Mouse (Mus musculus) liver, embryonic 15.5 days (tissue): ENCODE results near the gene Ccar1. TPM values are rescaled to one million over a fixed set of nuclear protein-coding genes. Genes with fewer than 3 reads are reported as not detected.

Experiments used
- ATAC-seq: fragments of 200-750 bp; cut with Nextera tagmentation; 2 replicates; pipeline ENCODE4 v1.8.0; 2017; ENCODE audit warnings: moderate number of reproducible peaks, mild to moderate bottlenecking, moderate library complexity; ENCODE audit not compliant: insufficient read depth
- H3K27ac ChIP-seq: fragments of 300-500 bp; sonication (generic); replicated peaks from 2 replicates; pipeline ENCODE4 v1.5.1; 2015; ENCODE audit warnings: mild to moderate bottlenecking, inconsistent platforms
- H3K27me3 ChIP-seq: fragments of 300-500 bp; sonication (generic); 2 replicates; pipeline ENCODE4 v1.6.1; 2015; ENCODE audit warnings: mild to moderate bottlenecking, inconsistent platforms
- H3K36me3 ChIP-seq: fragments of 300-500 bp; sonication (generic); replicated peaks from 2 replicates; pipeline ENCODE4 v1.6.1; 2015; ENCODE audit warnings: moderate library complexity, mild to moderate bottlenecking, inconsistent platforms
- H3K4me1 ChIP-seq: fragments of 300-500 bp; sonication (generic); replicated peaks from 2 replicates; pipeline ENCODE4 v1.6.1; 2015; ENCODE audit warnings: inconsistent platforms
- H3K4me2 ChIP-seq: fragments of 300-500 bp; sonication (generic); 2 replicates; pipeline ENCODE4 v1.6.1; 2015; ENCODE audit warnings: moderate library complexity, mild to moderate bottlenecking, inconsistent platforms
- H3K4me3 ChIP-seq: fragments of 300-500 bp; sonication (generic); replicated peaks from 2 replicates; pipeline ENCODE4 v1.5.1; 2015; ENCODE audit warnings: mild to moderate bottlenecking, inconsistent platforms
- H3K9ac ChIP-seq: fragments of 300-500 bp; sonication (generic); 2 replicates; pipeline ENCODE4 v1.6.1; 2015; ENCODE audit warnings: moderate library complexity, mild to moderate bottlenecking, inconsistent platforms
- H3K9me3 ChIP-seq: fragments of 300-500 bp; sonication (generic); replicated peaks from 2 replicates; pipeline ENCODE4 v1.6.1; 2016; ENCODE audit warnings: inconsistent platforms
- WGBS: fragments of 180-500 bp; shearing (Covaris S2); methylation state at CpG from one replicate; pipeline ENCODE4 v1.1.7; 2015; ENCODE audit warnings: mixed read lengths; ENCODE audit not compliant: insufficient replicate concordance; 5-methylcytosine and 5-hydroxymethylcytosine counted together
- polyA plus RNA-seq: library from polyadenylated mRNA; unstranded; fragments of >200 nt; fragmentation: Nextera tagmentation; extraction: Ambion mirVana; gene quantifications from 2 replicates; pipeline ENCODE4 v1.2.1, GENCODE M21; 2015

Gene Ccar1
- polyA plus RNA-seq = 46.4 and 50.6 TPM in 2 replicates

DNA sequence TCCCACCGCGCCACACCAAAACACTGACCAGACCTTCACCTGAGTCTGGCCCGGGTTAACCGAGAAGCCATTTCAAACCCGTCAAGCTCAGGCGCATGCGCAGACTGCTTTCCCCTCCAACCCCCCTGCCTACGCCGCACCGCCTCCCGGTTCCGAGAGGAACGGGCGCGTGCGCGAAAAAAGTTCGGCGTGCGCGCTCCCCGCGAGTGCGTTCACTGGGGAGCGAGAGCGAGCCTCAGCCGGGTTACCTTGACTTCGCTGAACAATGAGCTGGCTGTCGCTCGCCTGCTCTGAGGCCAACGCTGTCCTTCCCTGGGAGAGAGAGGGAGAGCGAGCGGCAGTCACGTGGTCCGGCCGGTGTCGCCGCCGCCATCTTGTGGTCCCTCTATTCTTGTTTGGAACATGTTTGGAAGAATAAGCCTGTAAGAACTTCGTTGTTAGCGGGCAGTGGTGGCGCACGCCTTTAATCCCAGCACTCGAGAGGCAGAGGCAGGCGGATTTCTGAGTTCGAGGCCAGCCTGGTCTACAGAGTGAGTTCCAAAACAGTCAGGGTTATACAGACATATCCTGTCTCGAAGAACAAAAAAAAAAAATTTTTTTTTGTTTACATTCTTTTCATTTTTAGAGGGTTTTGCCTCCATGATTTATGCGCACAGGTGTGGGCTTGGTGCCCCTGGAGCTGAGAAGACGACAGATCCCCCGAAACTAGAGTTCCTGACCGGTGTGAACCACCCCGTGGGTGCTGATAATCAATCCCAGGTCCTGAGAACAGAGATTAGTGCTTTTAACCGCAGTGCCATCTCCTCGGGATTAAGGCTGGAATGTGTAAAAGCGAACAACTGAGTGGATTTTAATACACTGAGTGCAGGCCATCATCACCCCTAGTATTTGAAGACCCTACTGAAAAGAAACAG is at the start of gene Ccar1:
Gene Ccar1, minus strand, starts transcription at position 110 of the 914 bp plus-strand sequence.
- Histone ChIP-seq H3K36me3 (peaks cover 28% of the 10 kb centered on the region), H3K27me3 (no peaks in the 10 kb centered on the region), H3K27ac (peak within 1 kb of the TSS; percentile 98), H3K4me2 (peak within 1 kb of the TSS; percentile 76), H3K4me3 (peak within 1 kb of the TSS; percentile 99), H3K9ac (peak within 1 kb of the TSS; percentile 98), H3K4me1 (peaks cover 26% of the 10 kb centered on the region), H3K9me3 (no peaks in the 10 kb centered on the region)
- WGBS = 2% methylated on average over 55 of the region's 55 CpGs
- ATAC-seq = peak; percentile 97

DNA sequence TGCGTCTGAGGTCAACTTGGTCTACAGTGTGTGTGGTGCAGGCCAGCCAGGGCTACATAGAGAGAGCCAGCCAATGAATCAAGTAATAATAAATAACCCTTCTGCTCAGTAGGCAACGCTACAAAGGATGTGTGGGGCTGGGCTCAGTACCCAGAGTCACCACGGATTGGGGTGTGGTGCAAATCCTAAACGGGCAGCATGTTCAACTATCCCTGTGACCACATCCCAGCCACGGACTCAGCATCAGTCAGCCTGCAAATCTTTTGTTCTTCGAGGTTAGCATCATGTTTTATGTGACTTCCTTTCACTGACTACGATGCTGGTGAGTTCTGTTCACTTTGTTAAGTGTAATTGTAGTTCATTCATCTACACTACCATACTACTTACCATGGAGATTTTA is 48.6 kb upstream of the Ccar1 start:
- H3K27ac ChIP-seq = no peak overlapping the region
- no peak overlapping the region for H3K4me3 ChIP-seq
- H3K9me3 ChIP-seq = no peaks in the 10 kb centered on the region
- no peak overlapping the region for H3K4me2 ChIP-seq
- no peaks in the 10 kb centered on the region for H3K27me3 ChIP-seq
- H3K36me3 ChIP-seq = no peaks in the 10 kb centered on the region
- ATAC-seq = no peak
- H3K4me1 ChIP-seq = no peaks in the 10 kb centered on the region
- WGBS = 67% methylated on average over 7 of the region's 7 CpGs
- no peak overlapping the region for H3K9ac ChIP-seq

DNA sequence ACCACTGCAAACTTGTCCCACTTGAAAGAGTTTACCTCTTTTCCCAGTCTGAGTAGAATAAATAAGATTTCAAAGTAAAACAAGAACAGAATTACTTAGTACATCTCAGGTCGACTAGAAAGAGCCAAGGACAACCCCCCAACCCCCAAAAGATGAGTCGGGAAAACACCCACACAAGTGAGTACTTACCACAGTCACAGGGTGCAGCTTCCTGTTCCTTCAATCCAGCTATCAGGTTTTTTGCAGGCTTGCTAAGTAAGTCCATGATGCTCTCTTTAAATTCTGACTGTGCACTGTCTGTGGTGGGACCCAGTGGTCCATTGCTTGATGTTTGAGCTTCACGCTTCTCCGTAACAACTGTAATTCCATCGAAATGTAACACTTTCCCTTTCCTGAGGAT is 45.9 kb upstream of the Ccar1 start:
- WGBS = 56% methylated on average over 5 of the region's 5 CpGs

DNA sequence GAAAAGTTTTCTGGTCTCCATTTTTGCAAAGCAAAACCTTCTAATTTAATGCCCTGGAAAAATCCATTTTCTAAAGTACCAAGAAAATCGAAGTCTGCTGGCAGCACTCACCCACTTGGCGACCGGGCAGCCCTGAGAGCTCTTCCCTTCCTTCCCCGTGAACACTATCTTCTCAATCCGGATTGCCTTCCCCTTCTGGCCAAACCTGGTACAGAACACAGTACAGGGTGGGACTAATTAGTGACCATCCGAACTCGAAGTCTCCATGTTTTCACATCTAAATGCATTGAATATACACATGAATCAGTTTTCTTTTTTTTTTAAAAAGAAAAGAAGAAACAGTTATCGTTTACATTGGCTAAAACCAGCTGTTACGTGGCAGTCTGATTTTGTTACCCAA is 40.7 kb upstream of the Ccar1 start:
- Histone ChIP-seq H3K4me3 (no peak overlapping the region), H3K27ac (no peak overlapping the region), H3K27me3 (no peaks in the 10 kb centered on the region), H3K4me2 (no peak overlapping the region), H3K4me1 (no peaks in the 10 kb centered on the region), H3K9ac (no peak overlapping the region), H3K36me3 (no peaks in the 10 kb centered on the region), H3K9me3 (no peaks in the 10 kb centered on the region)
- no peak for ATAC-seq
- WGBS = 66% methylated on average over 9 of the region's 9 CpGs

More for the DNA sequence above, 45.9 kb upstream of the Ccar1 start:
- Histone ChIP-seq H3K9me3 (no peaks in the 10 kb centered on the region), H3K4me1 (no peaks in the 10 kb centered on the region), H3K9ac (no peak overlapping the region), H3K4me2 (no peak overlapping the region), H3K27ac (no peak overlapping the region), H3K4me3 (no peak overlapping the region), H3K36me3 (no peaks in the 10 kb centered on the region), H3K27me3 (no peaks in the 10 kb centered on the region)
- ATAC-seq = no peak

DNA sequence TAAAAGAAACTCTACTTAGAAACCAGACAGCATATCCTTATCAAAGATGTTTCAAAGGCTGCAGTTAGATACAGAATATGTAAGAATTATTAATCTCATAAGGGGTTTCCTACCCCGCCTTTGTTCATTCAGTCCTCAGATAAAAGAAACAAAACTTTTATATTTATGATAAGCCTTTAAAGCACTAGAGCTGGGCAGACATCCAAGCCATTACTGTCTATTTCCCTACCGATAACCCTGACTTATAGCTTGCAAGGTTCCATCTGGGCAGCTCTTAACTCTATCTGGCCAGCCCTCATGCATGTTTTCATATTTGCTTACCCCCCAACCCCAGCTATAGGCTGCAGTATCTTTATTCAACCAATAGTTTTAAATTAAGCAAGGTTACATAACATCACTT is 39.5 kb upstream of the Ccar1 start:
- Histone ChIP-seq H3K9ac (no peak overlapping the region), H3K27me3 (no peaks in the 10 kb centered on the region), H3K4me1 (no peaks in the 10 kb centered on the region), H3K9me3 (no peaks in the 10 kb centered on the region), H3K36me3 (no peaks in the 10 kb centered on the region), H3K4me3 (no peak overlapping the region), H3K27ac (no peak overlapping the region), H3K4me2 (no peak overlapping the region)
- ATAC-seq = no peak
- WGBS = 46% methylated on average over 2 of the region's 2 CpGs

DNA sequence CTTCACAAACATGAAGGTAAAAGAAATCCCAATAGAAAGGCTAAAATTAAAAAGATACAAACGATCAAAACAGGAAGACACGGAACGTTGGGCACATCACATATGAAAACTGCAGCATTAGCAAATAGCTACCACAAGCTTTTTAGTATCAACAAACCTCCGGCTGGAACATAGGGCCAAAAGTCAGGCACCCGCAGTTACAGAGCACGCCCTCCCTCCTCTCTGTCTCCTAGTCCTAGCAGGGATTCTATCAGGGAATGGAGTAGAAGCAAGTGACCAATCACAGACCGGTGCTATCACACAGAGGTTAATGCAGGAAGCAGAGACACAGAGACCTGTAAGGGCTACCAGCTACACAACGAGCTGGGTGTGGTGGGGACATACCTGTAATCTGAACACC is 32.4 kb upstream of the Ccar1 start:
- H3K4me3 ChIP-seq = no peak overlapping the region
- H3K27ac ChIP-seq = no peak overlapping the region
- H3K4me2 ChIP-seq = no peak overlapping the region
- no peaks in the 10 kb centered on the region for H3K36me3 ChIP-seq
- ATAC-seq = no peak
- WGBS = 68% methylated on average over 8 of the region's 8 CpGs
- no peaks in the 10 kb centered on the region for H3K9me3 ChIP-seq
- H3K27me3 ChIP-seq = no peaks in the 10 kb centered on the region
- no peak overlapping the region for H3K9ac ChIP-seq
- H3K4me1 ChIP-seq = no peaks in the 10 kb centered on the region

DNA sequence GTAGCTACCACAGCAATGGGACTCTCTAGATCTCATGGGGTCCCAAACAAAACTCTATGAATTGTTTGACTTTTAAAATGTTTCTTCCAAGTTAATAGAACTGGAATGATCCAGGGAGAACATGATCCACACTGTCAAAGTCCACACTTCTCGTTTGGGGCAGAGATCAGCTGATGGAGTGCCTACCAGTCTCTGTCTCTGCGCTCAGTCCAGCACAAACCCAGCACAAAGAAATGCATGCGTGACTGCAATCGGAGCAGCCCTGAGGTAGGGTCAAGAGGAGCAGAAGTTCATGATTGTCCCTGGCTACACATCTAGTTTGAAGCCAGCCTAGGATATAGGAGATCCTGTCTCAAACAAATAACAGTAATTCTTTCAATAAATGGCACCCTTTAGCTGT is 31.3 kb upstream of the Ccar1 start:
- 71% methylated on average over 4 of the region's 4 CpGs for WGBS
- ATAC-seq = no peak
- no peak overlapping the region for H3K9ac ChIP-seq
- no peak overlapping the region for H3K4me3 ChIP-seq
- H3K4me2 ChIP-seq = no peak overlapping the region
- H3K27ac ChIP-seq = no peak overlapping the region
- H3K36me3 ChIP-seq = no peaks in the 10 kb centered on the region
- H3K9me3 ChIP-seq = no peaks in the 10 kb centered on the region
- H3K27me3 ChIP-seq = no peaks in the 10 kb centered on the region
- no peaks in the 10 kb centered on the region for H3K4me1 ChIP-seq

DNA sequence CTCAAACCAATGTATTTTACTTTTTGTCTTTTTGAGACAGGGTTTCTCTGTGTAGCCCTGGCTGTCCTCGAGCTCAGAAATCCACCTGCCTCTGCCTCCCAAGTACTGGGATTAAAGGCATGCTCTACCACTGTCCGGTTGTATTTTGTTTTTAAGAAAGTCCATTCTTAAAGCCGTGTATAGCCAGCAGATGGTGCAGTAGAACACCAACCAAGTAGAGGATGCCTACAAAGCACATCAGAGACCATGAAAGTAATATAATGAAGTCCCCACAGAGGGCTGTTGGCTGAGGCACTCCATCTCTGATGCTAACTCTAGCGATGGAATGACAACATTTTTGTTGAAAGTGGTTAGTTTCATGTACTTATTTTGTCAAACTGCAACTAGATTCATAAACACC is 17.9 kb upstream of the Ccar1 start:
- Histone ChIP-seq H3K9me3 (no peaks in the 10 kb centered on the region), H3K4me3 (no peak overlapping the region), H3K4me2 (no peak overlapping the region), H3K4me1 (no peaks in the 10 kb centered on the region), H3K27me3 (no peaks in the 10 kb centered on the region), H3K9ac (no peak overlapping the region), H3K36me3 (no peaks in the 10 kb centered on the region), H3K27ac (no peak overlapping the region)
- 46% methylated on average over 4 of the region's 4 CpGs for WGBS
- no peak for ATAC-seq

DNA sequence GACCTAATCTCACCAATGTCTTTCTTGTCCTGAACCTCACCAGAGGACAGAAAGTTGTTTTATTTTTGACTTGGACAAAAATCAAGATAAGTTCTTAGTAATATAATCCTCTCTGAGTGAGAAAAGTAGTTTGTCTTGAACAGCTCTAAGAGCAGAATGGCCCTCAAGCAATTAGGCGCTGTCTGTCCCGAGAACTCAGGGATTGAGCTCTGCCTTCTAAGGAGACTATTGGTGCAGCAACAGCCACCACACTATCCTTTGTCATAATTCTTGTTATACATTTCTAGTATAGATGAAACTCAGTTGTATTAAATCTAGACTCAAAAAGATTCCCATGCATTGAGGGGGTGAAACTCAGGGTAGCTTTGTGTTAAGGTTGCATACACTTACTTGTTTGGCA is 16.7 kb upstream of the Ccar1 start:
- WGBS = 72% methylated on average over 2 of the region's 2 CpGs
- no peaks in the 10 kb centered on the region for H3K27me3 ChIP-seq
- no peak overlapping the region for H3K4me2 ChIP-seq
- H3K36me3 ChIP-seq = no peaks in the 10 kb centered on the region
- ATAC-seq = no peak
- no peak overlapping the region for H3K27ac ChIP-seq
- no peaks in the 10 kb centered on the region for H3K9me3 ChIP-seq
- no peak overlapping the region for H3K9ac ChIP-seq
- H3K4me1 ChIP-seq = no peaks in the 10 kb centered on the region
- no peak overlapping the region for H3K4me3 ChIP-seq

DNA sequence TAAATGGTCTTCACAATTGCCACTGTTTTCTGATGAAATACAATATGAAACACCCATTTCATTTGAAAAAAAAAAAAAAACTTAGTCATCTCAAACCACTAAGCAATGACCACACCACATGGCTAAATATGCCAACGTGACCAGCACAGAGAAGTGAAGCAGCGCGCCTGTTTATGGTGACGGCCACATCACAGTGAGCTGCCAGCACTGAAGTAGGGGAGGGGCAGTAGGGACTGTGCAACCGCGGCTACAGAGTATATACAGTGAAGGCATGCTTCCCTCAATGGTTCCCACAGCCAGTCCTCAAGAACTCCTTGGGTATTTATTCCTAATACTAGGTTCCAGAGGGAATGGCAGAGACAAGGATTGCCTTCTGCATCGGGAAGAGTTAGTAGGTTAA is 16.2 kb upstream of the Ccar1 start:
- no peaks in the 10 kb centered on the region for H3K36me3 ChIP-seq
- H3K4me1 ChIP-seq = no peaks in the 10 kb centered on the region
- H3K4me3 ChIP-seq = no peak overlapping the region
- no peak overlapping the region for H3K27ac ChIP-seq
- 73% methylated on average over 7 of the region's 7 CpGs for WGBS
- H3K9me3 ChIP-seq = no peaks in the 10 kb centered on the region
- no peaks in the 10 kb centered on the region for H3K27me3 ChIP-seq
- no peak for ATAC-seq
- H3K4me2 ChIP-seq = no peak overlapping the region
- no peak overlapping the region for H3K9ac ChIP-seq

DNA sequence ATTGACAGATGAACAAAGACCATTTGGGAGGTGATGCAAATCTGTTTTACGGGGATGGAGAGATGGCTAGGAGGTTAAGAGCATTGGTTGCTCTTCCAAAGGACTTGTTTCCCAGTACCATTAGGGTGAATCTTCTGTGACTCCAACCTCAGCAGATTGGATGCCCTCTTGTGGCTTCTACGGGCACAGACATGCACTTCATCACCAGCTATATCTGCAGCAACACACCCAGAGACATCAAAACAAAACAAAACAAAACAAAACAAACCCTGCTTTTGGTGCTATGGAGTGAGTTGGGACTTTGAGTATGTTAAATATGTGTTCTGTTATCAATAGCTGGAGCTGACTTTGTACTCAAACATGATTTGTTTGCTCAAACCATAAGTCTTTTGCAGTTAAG is 12.0 kb upstream of the Ccar1 start:
- no peak overlapping the region for H3K27ac ChIP-seq
- ATAC-seq = no peak
- no peaks in the 10 kb centered on the region for H3K27me3 ChIP-seq
- WGBS = 52% methylated on average over 2 of the region's 2 CpGs
- no peak overlapping the region for H3K4me2 ChIP-seq
- H3K36me3 ChIP-seq = no peaks in the 10 kb centered on the region
- H3K9me3 ChIP-seq = no peaks in the 10 kb centered on the region
- no peak overlapping the region for H3K9ac ChIP-seq
- no peak overlapping the region for H3K4me3 ChIP-seq
- no peaks in the 10 kb centered on the region for H3K4me1 ChIP-seq

DNA sequence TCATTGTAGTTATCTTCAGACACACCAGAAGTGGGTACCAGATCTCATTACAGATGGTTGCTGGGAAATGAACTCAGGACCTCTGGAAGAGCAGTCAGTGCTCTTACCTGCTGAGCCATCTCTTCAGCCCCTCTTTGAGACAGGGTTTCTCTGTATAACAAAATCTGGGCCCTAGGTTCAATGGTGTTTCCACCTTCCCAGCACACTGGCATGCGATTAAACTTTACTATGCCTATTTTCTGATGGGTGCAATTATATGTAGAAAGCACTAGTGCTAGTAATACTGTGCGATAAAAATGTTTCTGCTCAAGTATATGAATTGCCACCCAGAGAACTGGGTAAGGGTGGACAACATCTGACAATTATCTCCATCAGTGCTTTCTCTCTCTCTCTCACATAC is 11.2 kb upstream of the Ccar1 start:
- no peak overlapping the region for H3K9ac ChIP-seq
- no peak for ATAC-seq
- no peak overlapping the region for H3K27ac ChIP-seq
- no peaks in the 10 kb centered on the region for H3K4me1 ChIP-seq
- no peak overlapping the region for H3K4me3 ChIP-seq
- H3K27me3 ChIP-seq = no peaks in the 10 kb centered on the region
- no peaks in the 10 kb centered on the region for H3K36me3 ChIP-seq
- no peak overlapping the region for H3K4me2 ChIP-seq
- WGBS = 80% methylated on average over 2 of the region's 2 CpGs
- no peaks in the 10 kb centered on the region for H3K9me3 ChIP-seq
